Mouse (Mus musculus) right cerebral cortex, adult 18-20 months (tissue): ENCODE data around the gene Vps29.

Experiments
- DNase-seq: peaks from one replicate; pipeline ENCODE4 v3.0.0; 2022; ENCODE audit warnings: mixed read lengths

Gene Vps29

GRCm38 (mm10) chr5:122336554-122337294 is 17.4 kb upstream of the Vps29 start:
- DNase-seq: no peak

- DNase-seq: no peak
Observed at GRCm38 (mm10) chr5:122342874-122343273, 11.3 kb upstream of the Vps29 start.

GRCm38 (mm10) chr5:122343768-122344167 is 10.4 kb upstream of the Vps29 start:
- no peak for DNase-seq

GRCm38 (mm10) chr5:122344260-122344659 is 9.9 kb upstream of the Vps29 start:
- DNase-seq: peak; percentile 72

GRCm38 (mm10) chr5:122345777-122346176 is 8.4 kb upstream of the Vps29 start:
- no peak for DNase-seq

GRCm38 (mm10) chr5:122354492-122355067 is 411 bp downstream of the Vps29 start:
- DNase-seq: no peak

GRCm38 (mm10) chr5:122371591-122372191 is 17.5 kb downstream of the Vps29 start, which contains the start of gene Gpn3:
Gene Gpn3 (plus strand): TSS chr5:122371876.
- DNase-seq: no peak

- DNase-seq: peak; percentile 99
Observed at GRCm38 (mm10) chr5:122372192-122372769, 18.1 kb downstream of the Vps29 start, which contains the start of gene Fam216a. Gene Fam216a (minus strand): TSS chr5:122372364.

- no peak for DNase-seq
Observed at GRCm38 (mm10) chr5:122372878-122373277, 18.7 kb downstream of the Vps29 start.

GRCm38 (mm10) chr5:122377101-122377833 is 23.1 kb downstream of the Vps29 start:
- no peak for DNase-seq

- no peak for DNase-seq
Observed at GRCm38 (mm10) chr5:122378171-122378570, 24.0 kb downstream of the Vps29 start.

- peak; percentile 84 for DNase-seq
Observed at GRCm38 (mm10) chr5:122379374-122380155, 25.4 kb downstream of the Vps29 start.

GRCm38 (mm10) chr5:122390006-122390405 is 35.8 kb downstream of the Vps29 start:
- no peak for DNase-seq

- no peak for DNase-seq
Observed at GRCm38 (mm10) chr5:122390671-122391070, 36.5 kb downstream of the Vps29 start.

- DNase-seq: no peak
Observed at GRCm38 (mm10) chr5:122391178-122391785, 37.1 kb downstream of the Vps29 start.

- DNase-seq: peak; percentile 92
Observed at GRCm38 (mm10) chr5:122391786-122392180, 37.6 kb downstream of the Vps29 start, which contains the start of gene Arpc3. Gene Arpc3 (plus strand): TSS chr5:122391878.

GRCm38 (mm10) chr5:122392227-122393004 is 38.2 kb downstream of the Vps29 start:
- peak; percentile 27 for DNase-seq

- DNase-seq: peak; percentile 63
Observed at GRCm38 (mm10) chr5:122393887-122394286, 39.7 kb downstream of the Vps29 start.

- no peak for DNase-seq
Observed at GRCm38 (mm10) chr5:122396791-122397190, 42.6 kb downstream of the Vps29 start.

- no peak for DNase-seq
Observed at GRCm38 (mm10) chr5:122397495-122397894, 43.3 kb downstream of the Vps29 start.

GRCm38 (mm10) chr5:122399871-122400270 is 45.7 kb downstream of the Vps29 start:
- no peak for DNase-seq
